Mouse (Mus musculus): ENCODE results near the gene Npvf. TPM values are rescaled to one million over a fixed set of nuclear protein-coding genes. Genes with fewer than 3 reads are reported as not detected.

Npvf gene
- not detected for polyA plus RNA-seq (2014; fragmentation: Illumina TruSeq; extraction: RNeasy Lipid Tissue Mini Kit (QIAGEN cat#74804); ENCODE audit: low replicate concordance)

DNA sequence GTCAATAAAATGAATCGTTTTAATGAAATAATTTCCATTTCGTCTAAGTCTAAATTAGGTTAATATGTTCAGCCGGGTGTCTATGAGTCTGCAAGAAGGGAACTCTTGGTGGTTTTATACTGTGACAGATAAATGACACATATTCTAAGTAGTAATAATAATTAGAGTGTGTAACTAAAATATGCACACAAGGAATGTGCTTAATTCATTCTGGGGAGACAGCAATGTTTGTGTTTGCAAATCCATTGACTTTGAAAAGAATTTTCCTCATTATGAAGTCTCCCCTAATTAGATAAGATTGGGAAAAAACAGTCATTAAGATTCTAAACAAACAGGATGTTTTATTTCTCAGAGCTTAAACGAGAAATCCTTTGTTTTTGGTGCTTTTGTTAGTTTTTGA, at the start of gene Npvf:
Gene Npvf, minus strand, starts transcription at position 84 of the 400 bp plus-strand sequence.

Other genes with a start within 250 kb of the Npvf start
- 39.9 TPM for gene Osbpl3, start 198.2 kb downstream of the Npvf start, polyA plus RNA-seq (2014; fragmentation: Illumina TruSeq; extraction: RNeasy Lipid Tissue Mini Kit (QIAGEN cat#74804); ENCODE audit: low replicate concordance)
- 855 TPM for gene Cycs, start 87.9 kb downstream of the Npvf start, polyA plus RNA-seq (2014; fragmentation: Illumina TruSeq; extraction: RNeasy Lipid Tissue Mini Kit (QIAGEN cat#74804); ENCODE audit: low replicate concordance)
- 1.6 TPM for gene 4921507P07Rik, start 57.8 kb downstream of the Npvf start, polyA plus RNA-seq (2014; fragmentation: Illumina TruSeq; extraction: RNeasy Lipid Tissue Mini Kit (QIAGEN cat#74804); ENCODE audit: low replicate concordance)